Mouse (Mus musculus): ENCODE results near the gene Sept8.

Sept8 gene

GRCm38 (mm10) chr11:53519207-53520121 is at the start of gene Sept8:
TSS of gene Sept8 (plus strand) at chr11:53519257.
- in situ Hi-C loops (cut with MboI; ENCODE audit: unreplicated experiment in 2 of 2): no loop called here

- in situ Hi-C loops (cut with MboI; ENCODE audit: unreplicated experiment in 2 of 2): loop anchor here (5.0 to 25.0 kb wide), 5 partner anchors 158 to 793 kb away; partner anchors contain the start of gene Il3 (in 1 of the 2)
Measured at GRCm38 (mm10) chr11:53469294-53469967, 49.6 kb upstream of the Sept8 start.

- in situ Hi-C loops (cut with MboI; ENCODE audit: unreplicated experiment in 2 of 2): loop anchor here (5.0 to 25.0 kb wide), 5 partner anchors 157 to 792 kb away; partner anchors contain the start of gene Il3 (in 1 of the 2)
Measured at GRCm38 (mm10) chr11:53469968-53470695, 48.9 kb upstream of the Sept8 start, which contains the start of gene Gm9837. TSS of gene Gm9837 (minus strand) at chr11:53470479.

- in situ Hi-C loops (cut with MboI; ENCODE audit: unreplicated experiment in 2 of 2): loop anchor here in 1 of 2 experiments (25.0 kb wide), 1 partner anchor 790 kb away; the partner anchor contains the start of gene Il3
Measured at GRCm38 (mm10) chr11:53472709-53473108, 46.3 kb upstream of the Sept8 start.

- in situ Hi-C loops (cut with MboI; ENCODE audit: unreplicated experiment in 2 of 2): no loop called here
Measured at GRCm38 (mm10) chr11:53475620-53476019, 43.4 kb upstream of the Sept8 start.

- in situ Hi-C loops (cut with MboI; ENCODE audit: unreplicated experiment in 2 of 2): no loop called here
Measured at GRCm38 (mm10) chr11:53477833-53478232, 41.2 kb upstream of the Sept8 start.

- in situ Hi-C loops (cut with MboI; ENCODE audit: unreplicated experiment in 2 of 2): no loop called here
Measured at GRCm38 (mm10) chr11:53478383-53479170, 40.5 kb upstream of the Sept8 start.

- in situ Hi-C loops (cut with MboI; ENCODE audit: unreplicated experiment in 2 of 2): no loop called here
Measured at GRCm38 (mm10) chr11:53479171-53479782, 39.8 kb upstream of the Sept8 start.

- in situ Hi-C loops (cut with MboI; ENCODE audit: unreplicated experiment in 2 of 2): no loop called here
Measured at GRCm38 (mm10) chr11:53479783-53480301, 39.2 kb upstream of the Sept8 start, which contains the start of the genes Gm9945 and Sowaha. TSS of gene Gm9945 (plus strand) at chr11:53480166. TSS of gene Sowaha (minus strand) at chr11:53480274.

GRCm38 (mm10) chr11:53481088-53481730 is 37.8 kb upstream of the Sept8 start:
- in situ Hi-C loops (cut with MboI; ENCODE audit: unreplicated experiment in 2 of 2): no loop called here

GRCm38 (mm10) chr11:53483159-53483891 is 35.7 kb upstream of the Sept8 start:
- in situ Hi-C loops (cut with MboI; ENCODE audit: unreplicated experiment in 2 of 2): no loop called here

GRCm38 (mm10) chr11:53485719-53486118 is 33.3 kb upstream of the Sept8 start:
- in situ Hi-C loops (cut with MboI; ENCODE audit: unreplicated experiment in 2 of 2): no loop called here

- in situ Hi-C loops (cut with MboI; ENCODE audit: unreplicated experiment in 2 of 2): no loop called here
Measured at GRCm38 (mm10) chr11:53486351-53486750, 32.7 kb upstream of the Sept8 start.

GRCm38 (mm10) chr11:53486822-53487594 is 32.0 kb upstream of the Sept8 start:
- in situ Hi-C loops (cut with MboI; ENCODE audit: unreplicated experiment in 2 of 2): no loop called here

GRCm38 (mm10) chr11:53489007-53489406 is 30.1 kb upstream of the Sept8 start:
- in situ Hi-C loops (cut with MboI; ENCODE audit: unreplicated experiment in 2 of 2): no loop called here

GRCm38 (mm10) chr11:53489421-53489820 is 29.6 kb upstream of the Sept8 start:
- in situ Hi-C loops (cut with MboI; ENCODE audit: unreplicated experiment in 2 of 2): no loop called here

GRCm38 (mm10) chr11:53491954-53492401 is 27.1 kb upstream of the Sept8 start:
- in situ Hi-C loops (cut with MboI; ENCODE audit: unreplicated experiment in 2 of 2): no loop called here

All from v-Abl transformed pro-B cells (cell line).